Mouse (Mus musculus) neural tube, embryonic 12.5 days (tissue): ENCODE results near the gene Kif5a. TPM values are rescaled to one million over a fixed set of nuclear protein-coding genes. Genes with fewer than 3 reads are reported as not detected.

Experiments
- ATAC-seq: fragments of 200-750 bp; cut with Nextera tagmentation; 2 replicates; pipeline ENCODE4 v1.8.0; 2017; ENCODE audit warnings: low read depth, mild to moderate bottlenecking, moderate TSS enrichment, moderate library complexity; ENCODE audit not compliant: low FRiP score
- H3K27ac ChIP-seq: fragments of 300-500 bp; sonication (generic); 2 replicates; pipeline ENCODE4 v1.5.1; 2016
- H3K27me3 ChIP-seq: fragments of 300-500 bp; sonication (generic); replicated peaks from 2 replicates; pipeline ENCODE4 v1.6.1; 2016; ENCODE audit warnings: mild to moderate bottlenecking
- H3K36me3 ChIP-seq: fragments of 300-500 bp; sonication (generic); 2 replicates; pipeline ENCODE4 v1.6.1; 2016; ENCODE audit warnings: mild to moderate bottlenecking
- H3K4me1 ChIP-seq: fragments of 300-500 bp; sonication (generic); 2 replicates; pipeline ENCODE4 v1.6.1; 2016
- H3K4me2 ChIP-seq: fragments of 300-500 bp; sonication (generic); replicated peaks from 2 replicates; pipeline ENCODE4 v1.6.1; 2016; ENCODE audit warnings: mild to moderate bottlenecking
- H3K4me3 ChIP-seq: fragments of 300-500 bp; sonication (generic); 2 replicates; pipeline ENCODE4 v1.5.1; 2016
- H3K9ac ChIP-seq: fragments of 300-500 bp; sonication (generic); 2 replicates; pipeline ENCODE4 v1.6.1; 2016; ENCODE audit warnings: mild to moderate bottlenecking
- H3K9me3 ChIP-seq: fragments of 300-500 bp; sonication (generic); 2 replicates; pipeline ENCODE4 v1.6.1; 2016; ENCODE audit warnings: mild to moderate bottlenecking
- WGBS: fragments of 180-500 bp; shearing (Covaris S2); methylation state at CpG from one replicate; pipeline ENCODE4 v1.1.7; 2016; 5-methylcytosine and 5-hydroxymethylcytosine counted together
- polyA plus RNA-seq: library from polyadenylated mRNA; unstranded; fragments of >200 nt; fragmentation: Nextera tagmentation; extraction: Ambion mirVana; gene quantifications from 2 replicates; pipeline ENCODE4 v1.2.1, GENCODE M21; 2016

The Kif5a gene
- polyA plus RNA-seq, 1 experiment from 2014 or later, result 81.6 TPM

DNA sequence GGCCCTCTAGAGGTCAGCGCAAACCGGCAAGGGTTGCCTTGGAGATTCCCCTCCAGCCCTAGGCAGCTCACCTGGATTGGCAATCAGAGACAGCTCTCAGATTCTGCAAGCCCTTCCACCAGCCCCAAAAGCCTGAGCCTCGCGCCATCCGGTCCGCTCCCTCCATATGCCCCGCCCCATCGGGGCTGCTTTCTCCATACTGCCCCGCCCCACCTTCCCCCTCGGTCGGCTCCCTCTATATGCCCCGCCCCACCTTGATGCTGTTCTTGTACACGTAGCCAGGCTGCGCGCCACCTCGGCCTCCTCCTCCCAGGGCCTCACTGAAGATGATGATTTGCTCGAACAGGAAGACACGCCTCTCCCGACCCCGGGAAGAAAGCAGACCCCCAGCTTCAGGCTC lies 79.4 kb downstream of the Kif5a start:
- Histone ChIP-seq H3K9me3 (no peaks in the 10 kb centered on the region), H3K36me3 (peaks cover 18% of the 10 kb centered on the region), H3K9ac (0 out of 2 replicates have a peak overlapping the region, but pooled peaks have one; percentile 33), H3K4me3 (no peak overlapping the region), H3K27me3 (peaks cover 38% of the 10 kb centered on the region), H3K27ac (no peak overlapping the region), H3K4me1 (peaks cover 40% of the 10 kb centered on the region), H3K4me2 (peak overlapping the region; percentile 32; the same call in 1 of the 2 replicates)
- no peak for ATAC-seq
- WGBS, result 13% methylated on average over 20 of the region's 20 CpGs

DNA sequence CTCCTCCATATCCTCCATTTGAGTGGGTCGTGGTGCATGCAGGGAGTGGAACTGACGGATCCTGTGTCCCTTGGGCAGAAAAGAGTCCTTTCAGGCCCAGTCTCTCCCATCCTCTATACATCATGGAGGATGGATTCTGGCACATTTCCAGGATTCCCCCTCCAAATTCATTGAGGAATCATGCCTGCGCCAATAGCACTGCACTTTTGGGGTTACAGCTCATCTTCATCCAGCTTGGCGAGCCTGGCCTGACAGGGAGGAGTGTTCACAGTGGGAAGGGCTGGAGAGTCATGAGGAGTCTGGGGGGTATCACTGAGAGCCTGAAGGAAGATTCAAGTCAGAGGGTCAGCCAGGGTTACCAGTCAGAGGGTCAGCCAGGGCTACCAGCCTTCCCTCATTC lies 80.5 kb downstream of the Kif5a start:
- Histone ChIP-seq H3K4me3 (no peak overlapping the region), H3K9ac (no peak overlapping the region), H3K9me3 (no peaks in the 10 kb centered on the region), H3K36me3 (peaks cover 18% of the 10 kb centered on the region), H3K27ac (no peak overlapping the region), H3K4me1 (peaks cover 43% of the 10 kb centered on the region), H3K4me2 (no peak overlapping the region), H3K27me3 (peaks cover 49% of the 10 kb centered on the region)
- no peak for ATAC-seq
- WGBS, result 89% methylated on average over 4 of the region's 4 CpGs

DNA sequence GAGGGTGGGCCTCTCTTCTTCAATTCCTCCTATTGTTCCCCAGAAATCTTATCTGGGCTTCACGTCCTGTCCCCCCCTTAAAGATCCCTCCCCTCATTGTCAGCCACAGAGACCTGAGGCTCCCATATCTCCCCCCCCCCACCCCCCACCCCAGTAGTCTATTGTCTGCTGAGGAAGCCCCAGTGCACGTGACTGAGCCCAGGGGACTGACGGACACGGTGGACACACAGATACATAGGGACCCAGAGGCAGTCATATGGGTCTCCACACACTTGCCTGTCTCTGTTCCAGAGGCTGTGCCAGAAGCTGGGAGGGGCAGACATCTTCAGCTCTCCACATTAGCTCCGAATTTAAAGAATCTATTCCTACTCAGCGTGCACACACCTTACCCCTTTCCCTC lies 81.6 kb downstream of the Kif5a start:
- H3K27me3 ChIP-seq, result peaks cover 59% of the 10 kb centered on the region
- no peak for ATAC-seq
- H3K4me2 ChIP-seq, result no peak overlapping the region
- H3K4me1 ChIP-seq, result peaks cover 40% of the 10 kb centered on the region
- peaks cover 14% of the 10 kb centered on the region for H3K36me3 ChIP-seq
- no peak overlapping the region for H3K9ac ChIP-seq
- H3K4me3 ChIP-seq, result no peak overlapping the region
- H3K27ac ChIP-seq, result no peak overlapping the region
- 81% methylated on average over 6 of the region's 6 CpGs for WGBS
- no peaks in the 10 kb centered on the region for H3K9me3 ChIP-seq

DNA sequence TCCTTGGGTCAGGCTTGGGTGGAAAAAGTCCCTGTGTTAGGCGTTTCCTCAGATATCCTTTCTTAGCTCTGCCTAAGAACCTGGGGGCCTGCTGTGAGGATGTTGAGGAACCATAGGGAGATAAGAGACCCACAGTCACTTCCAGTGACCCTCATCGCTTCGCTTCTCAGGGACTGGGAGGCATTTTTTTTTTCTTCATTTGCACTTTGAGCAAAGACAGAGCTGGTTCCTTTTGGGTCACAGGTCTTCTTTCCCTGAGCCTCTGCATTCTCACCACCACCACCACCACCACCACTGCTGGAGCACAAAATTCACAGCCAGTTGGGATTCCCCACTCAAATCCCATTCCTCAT lies 82.5 kb downstream of the Kif5a start:
- H3K9ac ChIP-seq, result no peak overlapping the region

DNA sequence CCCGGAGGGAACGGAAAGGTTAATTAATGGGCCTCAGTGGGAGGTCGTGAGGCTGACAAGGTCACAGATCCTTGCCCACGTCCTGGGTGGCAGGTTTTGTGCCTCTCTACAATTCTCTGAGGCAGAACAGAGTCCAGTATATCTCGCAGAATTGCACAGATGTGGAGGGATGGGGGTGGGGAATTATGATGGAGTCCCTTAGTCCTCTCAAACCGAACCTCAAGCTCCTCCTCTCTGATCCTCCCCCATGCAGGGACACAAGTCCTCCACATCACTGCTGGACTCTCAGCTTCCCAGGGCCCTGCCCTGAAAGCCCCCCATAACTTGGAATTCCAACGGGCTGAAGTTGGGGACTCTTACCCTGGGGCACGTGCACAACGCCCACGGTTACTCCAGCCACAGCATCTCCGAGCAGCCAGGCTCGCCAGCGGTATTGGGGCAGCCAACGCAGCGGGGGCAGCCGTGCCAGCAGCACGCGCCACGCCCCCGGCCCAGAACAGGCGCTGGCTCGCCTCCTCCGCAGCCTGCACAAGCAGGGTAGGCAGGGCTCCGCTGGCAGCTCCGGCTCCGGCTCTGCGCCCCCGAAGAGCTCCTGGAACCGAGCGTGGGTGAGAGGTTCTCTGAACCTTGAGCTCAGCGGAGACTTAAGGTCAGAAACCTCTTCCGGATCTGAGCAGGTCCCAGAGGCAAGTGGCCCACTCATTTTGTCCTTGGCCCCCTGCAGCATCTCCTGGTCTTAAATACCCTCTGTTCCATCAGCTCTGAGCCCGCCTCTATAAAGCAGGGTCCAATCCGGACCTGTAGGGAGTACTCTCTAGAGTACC lies 83.1 kb downstream of the Kif5a start, which contains the start of gene Slc26a10:
Gene Slc26a10 (minus strand): TSS at position 775 of the 824 bp plus-strand sequence.
- no peaks in the 10 kb centered on the region for H3K9me3 ChIP-seq
- no peak within 1 kb of the TSS for H3K27ac ChIP-seq
- H3K36me3 ChIP-seq, result peaks cover 4% of the 10 kb centered on the region; the same call in 1 of the 2 replicates
- H3K4me1 ChIP-seq, result peaks cover 40% of the 10 kb centered on the region
- H3K4me3 ChIP-seq, result peak within 1 kb of the TSS; percentile 15; the same call in 1 of the 2 replicates
- H3K9ac ChIP-seq, result no peak within 1 kb of the TSS
- ATAC-seq, result no peak
- H3K27me3 ChIP-seq, result peaks cover 66% of the 10 kb centered on the region
- 2% methylated on average over 34 of the region's 34 CpGs for WGBS
- H3K4me2 ChIP-seq, result peak within 1 kb of the TSS; percentile 52

More for the DNA sequence above, 82.5 kb downstream of the Kif5a start:
- no peak for ATAC-seq
- H3K27me3 ChIP-seq, result peaks cover 66% of the 10 kb centered on the region
- peak overlapping the region; percentile 52 for H3K4me2 ChIP-seq
- H3K9me3 ChIP-seq, result no peaks in the 10 kb centered on the region
- 13% methylated on average over 3 of the region's 3 CpGs for WGBS
- H3K36me3 ChIP-seq, result peaks cover 9% of the 10 kb centered on the region; the same call in 1 of the 2 replicates
- no peak overlapping the region for H3K4me3 ChIP-seq
- peaks cover 40% of the 10 kb centered on the region for H3K4me1 ChIP-seq
- no peak overlapping the region for H3K27ac ChIP-seq

- Histone ChIP-seq H3K27me3 (peaks cover 66% of the 10 kb centered on the region), H3K9me3 (no peaks in the 10 kb centered on the region), H3K4me2 (peak overlapping the region; percentile 55), H3K36me3 (peaks cover 4% of the 10 kb centered on the region; the same call in 1 of the 2 replicates), H3K4me3 (peak overlapping the region; percentile 13; the same call in 1 of the 2 replicates), H3K27ac (no peak overlapping the region), H3K4me1 (peaks cover 30% of the 10 kb centered on the region), H3K9ac (0 out of 2 replicates have a peak overlapping the region, but pooled peaks have one; percentile 29)
- 2% methylated on average over 41 of the region's 41 CpGs for WGBS
- ATAC-seq, result no peak
Measured at GRCm38 (mm10) chr10:127178286-127179027, 84.7 kb downstream of the Kif5a start.

GRCm38 (mm10) chr10:127177719-127178118 lies 85.4 kb downstream of the Kif5a start:
- H3K27ac ChIP-seq, result no peak overlapping the region
- no peaks in the 10 kb centered on the region for H3K9me3 ChIP-seq
- no peaks in the 10 kb centered on the region for H3K36me3 ChIP-seq
- peak overlapping the region; percentile 13; the same call in 1 of the 2 replicates for H3K4me3 ChIP-seq
- WGBS, result under 1% methylated on average over 23 of the region's 23 CpGs
- H3K4me1 ChIP-seq, result peaks cover 30% of the 10 kb centered on the region
- H3K4me2 ChIP-seq, result peak overlapping the region; percentile 55
- 0 out of 2 replicates have a peak overlapping the region, but pooled peaks have one; percentile 29 for H3K9ac ChIP-seq
- H3K27me3 ChIP-seq, result peaks cover 58% of the 10 kb centered on the region
- peak; percentile 55 for ATAC-seq

GRCm38 (mm10) chr10:127177235-127177634 lies 85.9 kb downstream of the Kif5a start:
- no peaks in the 10 kb centered on the region for H3K9me3 ChIP-seq
- H3K4me3 ChIP-seq, result no peak overlapping the region
- H3K36me3 ChIP-seq, result no peaks in the 10 kb centered on the region
- 24% methylated on average over 9 of the region's 9 CpGs for WGBS
- no peak for ATAC-seq
- 0 out of 2 replicates have a peak overlapping the region, but pooled peaks have one; percentile 55 for H3K4me2 ChIP-seq
- peaks cover 59% of the 10 kb centered on the region for H3K27me3 ChIP-seq
- H3K27ac ChIP-seq, result no peak overlapping the region
- no peak overlapping the region for H3K9ac ChIP-seq
- H3K4me1 ChIP-seq, result peaks cover 30% of the 10 kb centered on the region

- ATAC-seq, result no peak
- Histone ChIP-seq H3K4me2 (0 out of 2 replicates have a peak overlapping the region, but pooled peaks have one; percentile 4), H3K4me1 (peaks cover 30% of the 10 kb centered on the region), H3K9ac (no peak overlapping the region), H3K27ac (no peak overlapping the region), H3K9me3 (no peaks in the 10 kb centered on the region), H3K4me3 (no peak overlapping the region), H3K27me3 (peaks cover 62% of the 10 kb centered on the region), H3K36me3 (no peaks in the 10 kb centered on the region)
- 4% methylated on average over 7 of the region's 7 CpGs for WGBS
Measured at GRCm38 (mm10) chr10:127176756-127177155, 86.4 kb downstream of the Kif5a start.

GRCm38 (mm10) chr10:127176228-127176627 lies 86.9 kb downstream of the Kif5a start:
- no peaks in the 10 kb centered on the region for H3K9me3 ChIP-seq

More at GRCm38 (mm10) chr10:127176228-127176627, 86.9 kb downstream of the Kif5a start:
- Histone ChIP-seq H3K9ac (no peak overlapping the region), H3K36me3 (no peaks in the 10 kb centered on the region), H3K4me1 (peaks cover 30% of the 10 kb centered on the region), H3K4me3 (no peak overlapping the region), H3K27ac (no peak overlapping the region), H3K27me3 (peaks cover 62% of the 10 kb centered on the region), H3K4me2 (no peak overlapping the region)
- 53% methylated on average over 3 of the region's 3 CpGs for WGBS
- no peak for ATAC-seq
